Mouse (Mus musculus) lung, postnatal 0 days (tissue): Measurements from ENCODE around the gene Col11a2.

ENCODE experiments used
- CTCF ChIP-seq: IDR thresholded peaks from 2 replicates; pipeline ENCODE4 v1.5.1; 2016; ENCODE audit warnings: antibody characterized with exemption, mild to moderate bottlenecking
- EP300 ChIP-seq: IDR thresholded peaks from 2 replicates; pipeline ENCODE4 v1.6.1; 2016; ENCODE audit warnings: antibody characterized with exemption, mild to moderate bottlenecking, control low read depth

DNA sequence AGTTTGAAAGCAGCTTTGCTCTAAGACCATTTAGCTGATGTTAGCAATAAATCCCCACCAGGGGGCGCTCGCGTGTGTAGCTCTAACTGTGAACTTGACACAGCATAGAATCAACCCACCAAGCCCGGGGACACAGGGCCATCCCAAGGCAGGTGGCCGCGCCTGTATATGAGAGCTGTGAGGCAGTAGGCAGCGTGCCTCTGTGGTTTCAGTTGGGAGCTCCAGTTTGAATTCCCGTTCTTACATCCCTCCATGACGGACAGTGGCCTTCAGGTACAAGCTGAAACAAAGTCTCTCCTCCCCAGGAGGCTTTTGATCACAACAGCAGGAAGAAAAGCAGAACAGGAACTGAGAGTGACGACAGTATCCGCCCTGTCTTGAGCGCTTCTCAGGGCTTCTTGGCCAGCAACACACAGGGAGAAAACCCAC lies 62.4 kb downstream of the Col11a2 start:
- peak; percentile 89 for TF ChIP-seq CTCF
- TF ChIP-seq EP300: no peak
